Mouse (Mus musculus) layer of hippocampus, adult 2 months (tissue): ENCODE measurements around the gene Tmtc2. TPM values are rescaled to one million over a fixed set of nuclear protein-coding genes. Genes with fewer than 3 reads are reported as not detected.

Experiments
- DNase-seq, 2 experiments: peaks; one replicate each; pipeline ENCODE4 v3.0.0; 2022; ENCODE audit warnings: low spot score in 2 of 2
- H3K27ac ChIP-seq: fragments of 200-600 bp; 2 replicates; pipeline ENCODE4 v1.8.1; 2022
- H3K4me3 ChIP-seq: fragments of 200-600 bp; 2 replicates; pipeline ENCODE4 v1.8.1; 2022; ENCODE audit warnings: mild to moderate bottlenecking
- CTCF ChIP-seq: fragments of 200-600 bp; conservative IDR thresholded peaks from 2 replicates; pipeline ENCODE4 v1.8.1; 2022; ENCODE audit warnings: antibody characterized with exemption, mild to moderate bottlenecking, moderate library complexity
- total RNA-seq, 2 experiments: library from RNA; stranded (reverse); gene quantifications; 2 replicates each; pipeline ENCODE4 v1.2.3; 2021

Gene Tmtc2
- total RNA-seq, 2 experiments from 2014 or later: 10.2 to 12.0 TPM

GRCm38 (mm10) chr10:105192071-105192470 is 382.2 kb downstream of the Tmtc2 start:
- no peak for DNase-seq
- TF ChIP-seq CTCF: no peak

GRCm38 (mm10) chr10:105189746-105190145 is 384.5 kb downstream of the Tmtc2 start:
- DNase-seq: no peak
- H3K4me3 ChIP-seq: no peak overlapping the region
- no peak for TF ChIP-seq CTCF
- H3K27ac ChIP-seq: no peak overlapping the region

More at GRCm38 (mm10) chr10:105192071-105192470, 382.2 kb downstream of the Tmtc2 start:
- Histone ChIP-seq H3K4me3 (no peak overlapping the region), H3K27ac (no peak overlapping the region)

GRCm38 (mm10) chr10:105186636-105187035 is 387.6 kb downstream of the Tmtc2 start:
- Histone ChIP-seq H3K4me3 (no peak overlapping the region), H3K27ac (no peak overlapping the region)
- DNase-seq: no peak
- no peak for TF ChIP-seq CTCF

GRCm38 (mm10) chr10:105168443-105169102 is 405.7 kb downstream of the Tmtc2 start:
- Histone ChIP-seq H3K27ac (no peak overlapping the region), H3K4me3 (no peak overlapping the region)
- no peak for DNase-seq
- no peak for TF ChIP-seq CTCF

- Histone ChIP-seq H3K4me3 (no peak overlapping the region), H3K27ac (no peak overlapping the region)
- no peak for TF ChIP-seq CTCF
- DNase-seq: no peak
These were observed 409.0 kb downstream of the Tmtc2 start for GRCm38 (mm10) chr10:105165291-105165690.

GRCm38 (mm10) chr10:105153789-105154188 is 420.5 kb downstream of the Tmtc2 start:
- no peak for DNase-seq
- H3K4me3 ChIP-seq: no peak overlapping the region
- no peak for TF ChIP-seq CTCF
- H3K27ac ChIP-seq: no peak overlapping the region

GRCm38 (mm10) chr10:105144382-105144781 is 429.9 kb downstream of the Tmtc2 start:
- no peak for DNase-seq
- TF ChIP-seq CTCF: no peak
- no peak overlapping the region for H3K27ac ChIP-seq
- H3K4me3 ChIP-seq: no peak overlapping the region

GRCm38 (mm10) chr10:105142201-105142600 is 432.1 kb downstream of the Tmtc2 start:
- Histone ChIP-seq H3K27ac (no peak overlapping the region), H3K4me3 (no peak overlapping the region)
- no peak for DNase-seq
- TF ChIP-seq CTCF: no peak
